Mouse (Mus musculus) urinary bladder, postnatal 36 days (tissue): ENCODE results near the gene Dnajb4.
A peak's percentile ranks its signal among the peaks of the same experiment; 100 is the strongest.

ENCODE experiments used
- DNase-seq, 2 experiments: peaks; one replicate each; pipeline ENCODE4 v3.0.0; 2022; ENCODE audit warnings: low spot score in 2 of 2, mixed read lengths in 1 of 2

Gene Dnajb4

GRCm38 (mm10) chr3:152209967-152210634 is at the start of gene Dnajb4, which contains the start of gene Fubp1:
Dnajb4 (minus strand) TSS chr3:152210302.
Fubp1 (plus strand) TSS chr3:152210422.
- peak; percentile 100 for DNase-seq

GRCm38 (mm10) chr3:152259409-152259808 is 49.3 kb upstream of the Dnajb4 start:
- DNase-seq = peak; percentile 69 to 71

- no peak for DNase-seq
These were observed 47.4 kb upstream of the Dnajb4 start for GRCm38 (mm10) chr3:152257528-152257927.

GRCm38 (mm10) chr3:152250487-152250886 is 40.4 kb upstream of the Dnajb4 start:
- DNase-seq = no peak

GRCm38 (mm10) chr3:152247708-152248107 is 37.6 kb upstream of the Dnajb4 start:
- no peak for DNase-seq

- DNase-seq = no peak
These were observed 35.3 kb upstream of the Dnajb4 start for GRCm38 (mm10) chr3:152245273-152245910.

GRCm38 (mm10) chr3:152243304-152243703 is 33.2 kb upstream of the Dnajb4 start:
- DNase-seq = no peak

- no peak for DNase-seq
These were observed 31.0 kb upstream of the Dnajb4 start for GRCm38 (mm10) chr3:152241098-152241497.

GRCm38 (mm10) chr3:152239592-152239991 is 29.5 kb upstream of the Dnajb4 start:
- no peak for DNase-seq

GRCm38 (mm10) chr3:152238836-152239235 is 28.7 kb upstream of the Dnajb4 start:
- no peak for DNase-seq

- no peak for DNase-seq
These were observed 25.7 kb upstream of the Dnajb4 start for GRCm38 (mm10) chr3:152235805-152236204.

- no peak for DNase-seq
These were observed 25.1 kb upstream of the Dnajb4 start for GRCm38 (mm10) chr3:152235238-152235637.

- DNase-seq = no peak
These were observed 21.4 kb upstream of the Dnajb4 start for GRCm38 (mm10) chr3:152231333-152232100.

GRCm38 (mm10) chr3:152229271-152229670 is 19.2 kb upstream of the Dnajb4 start:
- no peak for DNase-seq

GRCm38 (mm10) chr3:152228843-152229242 is 18.7 kb upstream of the Dnajb4 start:
- DNase-seq = no peak

GRCm38 (mm10) chr3:152225906-152226305 is 15.8 kb upstream of the Dnajb4 start:
- no peak for DNase-seq

GRCm38 (mm10) chr3:152224918-152225317 is 14.8 kb upstream of the Dnajb4 start:
- no peak for DNase-seq

- no peak for DNase-seq
These were observed 3.3 kb upstream of the Dnajb4 start for GRCm38 (mm10) chr3:152213416-152213815.

GRCm38 (mm10) chr3:152211731-152212279 is 1.7 kb upstream of the Dnajb4 start:
- no peak for DNase-seq

GRCm38 (mm10) chr3:152210728-152211391 is 758 bp upstream of the Dnajb4 start:
- peak; percentile 59 to 62 for DNase-seq

GRCm38 (mm10) chr3:152209177-152209966 is 730 bp downstream of the Dnajb4 start:
- DNase-seq = peak in 1 of 2 experiments; percentile 30
